Mouse (Mus musculus) embryonic facial prominence, embryonic 14.5 days (tissue): ENCODE measurements at regions not wholly inside any gene's neighbourhood (a gene's known extent, or its start where the extent isn't known, plus 50 kb on each side); places are given as distances from the start of the nearest gene placed in this dataset.
"Not testable (repeated sequence)": the region's sequence is repeated elsewhere in the genome, so short reads cannot be mapped to it uniquely, and the experiment has no call there.

Experiments
- ATAC-seq: fragments of 200-750 bp; cut with Nextera tagmentation; 2 replicates; pipeline ENCODE4 v1.8.0; 2017; ENCODE audit warnings: low read depth, moderate number of reproducible peaks, moderate TSS enrichment
- DNase-seq: peaks from one replicate; pipeline ENCODE4 v3.0.0-alpha.2; 2015; ENCODE audit warnings: low spot score
- H3K27ac ChIP-seq: fragments of 300-500 bp; sonication (generic); replicated peaks from 2 replicates; pipeline ENCODE4 v1.5.1; 2014; ENCODE audit warnings: low read depth, mild to moderate bottlenecking, low read length, moderate library complexity
- H3K27me3 ChIP-seq: fragments of 300-500 bp; sonication (generic); replicated peaks from 2 replicates; pipeline ENCODE4 v1.6.1; 2014; ENCODE audit warnings: low read length; ENCODE audit not compliant: control insufficient read depth, insufficient read depth
- H3K36me3 ChIP-seq: fragments of 300-500 bp; sonication (generic); 2 replicates; pipeline ENCODE4 v1.6.1; 2014; ENCODE audit warnings: low read length, mixed read lengths; ENCODE audit not compliant: control insufficient read depth, insufficient read depth
- H3K4me1 ChIP-seq: fragments of 300-500 bp; sonication (generic); 2 replicates; pipeline ENCODE4 v1.6.1; 2014; ENCODE audit warnings: antibody characterized with exemption, low read length; ENCODE audit not compliant: control insufficient read depth, insufficient read depth
- H3K4me2 ChIP-seq: fragments of 300-500 bp; sonication (generic); 2 replicates; pipeline ENCODE4 v1.6.1; 2014; ENCODE audit warnings: low read depth, mild to moderate bottlenecking, low read length, moderate library complexity, mixed read lengths
- H3K4me3 ChIP-seq: fragments of 300-500 bp; sonication (generic); 2 replicates; pipeline ENCODE4 v1.5.1; 2014; ENCODE audit warnings: low read depth, mild to moderate bottlenecking, low read length
- H3K9ac ChIP-seq: fragments of 300-500 bp; sonication (generic); 2 replicates; pipeline ENCODE4 v1.6.1; 2014; ENCODE audit warnings: low read depth, mild to moderate bottlenecking, low read length, moderate library complexity, mixed read lengths
- H3K9me3 ChIP-seq: fragments of 300-500 bp; sonication (generic); 2 replicates; pipeline ENCODE4 v1.6.1; 2016; ENCODE audit warnings: low read length; ENCODE audit not compliant: control insufficient read depth
- WGBS: fragments of 180-500 bp; shearing (Covaris S2); extraction: QIAGEN DNeasy Blood & Tissue Kit; methylation state at CpG from one replicate; pipeline ENCODE4 v1.1.7; 2014; 5-methylcytosine and 5-hydroxymethylcytosine counted together

GRCm38 (mm10) chr4:145409796-145410475 is 95.0 kb upstream of the Tnfrsf8 start:
- Histone ChIP-seq H3K9ac (no peak overlapping the region), H3K27ac (no peak overlapping the region), H3K27me3 (no peaks in the 10 kb centered on the region), H3K36me3 (no peaks in the 10 kb centered on the region), H3K4me3 (no peak overlapping the region), H3K4me2 (no peak overlapping the region), H3K4me1 (no peaks in the 10 kb centered on the region), H3K9me3 (0 out of 2 replicates have a peak, but pooled peaks cover 12% of the 10 kb centered on the region)
- 81% methylated on average over 5 of the region's 5 CpGs for whole genome bisulfite sequencing
- ATAC-seq (no peak), DNase-seq (no peak)

DNA sequence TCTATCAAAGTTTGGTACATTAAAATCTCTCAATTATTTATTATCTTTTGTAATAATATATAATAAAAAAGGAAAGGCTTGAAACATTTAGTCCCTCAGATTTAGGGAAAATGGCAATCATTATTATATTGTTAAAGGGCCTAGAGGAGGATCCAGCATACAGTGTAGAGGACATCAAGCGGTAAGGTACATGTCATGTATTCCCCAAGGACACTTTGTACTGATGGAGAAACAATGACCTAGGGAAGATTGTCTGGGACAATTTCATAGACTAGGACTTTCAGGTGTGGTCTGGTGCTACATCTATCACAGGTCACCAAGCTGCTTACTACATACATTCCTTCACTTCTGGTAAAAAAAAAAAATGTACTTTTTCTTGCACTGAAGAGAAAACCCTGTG is 91.1 kb upstream of the Tnfrsf8 start:
- H3K4me3 ChIP-seq, ATAC-seq, H3K27ac ChIP-seq, H3K9ac ChIP-seq, H3K36me3 ChIP-seq, H3K4me2 ChIP-seq, H3K4me1 ChIP-seq, H3K9me3 ChIP-seq, H3K27me3 ChIP-seq, DNase-seq: not testable (repeated sequence)
- 48% methylated on average over 1 of the region's 1 CpGs for WGBS

DNA sequence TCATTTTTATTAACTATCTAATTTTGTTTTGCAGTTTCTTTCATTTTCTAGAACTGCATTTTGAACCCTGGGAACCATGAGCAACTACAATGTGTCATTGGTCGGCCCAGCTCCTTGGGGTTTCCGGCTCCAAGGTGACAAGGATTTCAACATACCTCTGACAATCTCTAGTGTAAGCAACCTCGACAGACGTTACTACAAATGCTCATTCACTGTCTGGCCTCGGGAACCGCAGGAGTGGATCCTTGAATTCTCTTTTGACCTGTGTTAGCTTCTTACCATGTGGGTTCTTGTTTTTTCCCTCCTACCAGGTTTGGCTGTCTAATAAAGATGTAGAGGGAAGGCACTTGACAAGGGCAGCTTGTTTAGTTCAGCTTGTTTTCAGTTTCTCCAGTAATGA is 89.3 kb upstream of the Tnfrsf8 start:
- H3K27me3 ChIP-seq, H3K4me3 ChIP-seq, ATAC-seq, H3K9me3 ChIP-seq, H3K4me2 ChIP-seq, DNase-seq, H3K36me3 ChIP-seq, H3K4me1 ChIP-seq, H3K27ac ChIP-seq, H3K9ac ChIP-seq: not testable (repeated sequence)
- 71% methylated on average over 6 of the region's 6 CpGs for WGBS

- ATAC-seq, H3K4me3 ChIP-seq, H3K27me3 ChIP-seq, H3K4me1 ChIP-seq, DNase-seq, H3K27ac ChIP-seq, H3K4me2 ChIP-seq, H3K9me3 ChIP-seq, H3K9ac ChIP-seq, H3K36me3 ChIP-seq: not testable (repeated sequence)
- WGBS = 83% methylated on average over 3 of the region's 4 CpGs
These were observed 63.9 kb upstream of the Tnfrsf8 start for GRCm38 (mm10) chr4:145378876-145379275.

DNA sequence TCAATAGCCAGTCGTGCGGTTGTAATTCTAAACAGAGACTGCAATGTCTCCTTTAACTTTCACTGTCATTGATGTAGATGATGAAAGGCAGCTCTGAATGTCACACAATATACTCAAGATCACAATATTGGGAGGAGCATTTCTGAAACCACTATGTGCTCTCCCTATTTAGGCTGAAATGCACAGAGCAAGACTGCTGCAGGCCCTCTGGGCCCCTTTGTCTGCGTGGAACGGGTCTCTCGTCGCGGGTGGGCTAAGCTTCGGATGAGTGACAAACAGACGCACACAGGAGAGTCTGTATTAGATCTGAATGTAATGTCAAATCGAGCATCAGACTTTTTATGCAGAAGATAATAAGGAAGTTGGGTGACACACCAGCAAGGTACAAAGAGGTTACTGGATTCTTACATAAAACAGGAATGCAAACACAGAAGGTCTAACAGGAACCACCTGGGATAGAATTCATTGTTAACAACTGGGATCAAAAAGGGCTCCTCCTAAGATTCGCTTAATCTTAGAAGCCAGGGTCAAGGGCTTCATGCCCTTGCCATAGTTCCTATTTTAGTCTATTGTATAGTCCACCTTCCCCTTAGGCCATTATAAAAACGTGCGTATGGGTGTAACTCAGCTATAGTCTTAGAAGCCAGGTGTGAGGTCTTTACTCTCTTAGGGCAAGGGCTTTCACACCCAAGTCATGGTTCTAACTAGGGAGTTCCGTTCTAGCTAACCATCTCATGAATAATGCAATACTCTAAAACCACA is 62.5 kb upstream of the Tnfrsf8 start:
- not testable (repeated sequence) for H3K4me3 ChIP-seq, H3K9me3 ChIP-seq, DNase-seq, H3K27me3 ChIP-seq, H3K27ac ChIP-seq, H3K9ac ChIP-seq, H3K36me3 ChIP-seq, H3K4me1 ChIP-seq, ATAC-seq, H3K4me2 ChIP-seq
- 86% methylated on average over 13 of the region's 14 CpGs for WGBS

GRCm38 (mm10) chr4:145369753-145370152 is 54.8 kb upstream of the Tnfrsf8 start:
- WGBS = 70% methylated on average over 1 of the region's 1 CpGs
- H3K4me2 ChIP-seq = no peak overlapping the region

DNA sequence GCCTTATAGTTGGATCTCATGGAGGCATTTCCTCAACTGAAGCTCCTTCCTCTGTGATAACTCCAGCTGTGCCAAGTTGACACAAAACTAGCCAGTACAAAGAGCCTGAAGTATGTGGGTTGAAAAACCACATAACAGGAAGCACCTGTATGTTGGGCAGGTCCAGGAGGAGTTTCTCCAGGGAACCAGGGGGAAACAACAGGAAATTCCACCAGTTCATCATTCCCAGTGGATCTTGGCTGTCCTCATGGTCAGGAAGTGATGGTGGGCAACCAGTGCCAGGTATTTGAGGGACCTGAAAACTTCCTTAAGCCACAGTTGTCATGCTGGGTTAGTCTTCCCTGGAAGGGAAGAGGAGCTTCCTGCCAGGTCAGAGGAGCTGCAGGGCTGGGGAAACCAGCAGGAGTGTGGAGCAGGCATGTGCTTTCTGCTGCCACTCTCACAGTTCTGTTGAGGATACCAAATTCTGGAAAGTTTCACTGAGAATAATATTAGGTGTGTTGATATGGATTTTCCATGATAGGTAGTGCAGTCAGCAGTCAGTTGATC is 52.4 kb upstream of the Tnfrsf8 start:
- no peak overlapping the region for H3K4me3 ChIP-seq
- H3K4me2 ChIP-seq = no peak overlapping the region
- no peaks in the 10 kb centered on the region for H3K4me1 ChIP-seq
- no peaks in the 10 kb centered on the region for H3K27me3 ChIP-seq
- no peaks in the 10 kb centered on the region for H3K36me3 ChIP-seq
- DNase-seq (no peak), ATAC-seq (no peak)
- H3K9me3 ChIP-seq = no peaks in the 10 kb centered on the region
- no peak overlapping the region for H3K27ac ChIP-seq
- H3K9ac ChIP-seq = no peak overlapping the region

More at GRCm38 (mm10) chr4:145369753-145370152, 54.8 kb upstream of the Tnfrsf8 start:
- H3K9me3 ChIP-seq = 0 out of 2 replicates have a peak, but pooled peaks cover 3% of the 10 kb centered on the region
- H3K36me3 ChIP-seq = no peaks in the 10 kb centered on the region
- DNase-seq (no peak), ATAC-seq (no peak)
- no peak overlapping the region for H3K27ac ChIP-seq
- H3K27me3 ChIP-seq = no peaks in the 10 kb centered on the region
- no peaks in the 10 kb centered on the region for H3K4me1 ChIP-seq
- no peak overlapping the region for H3K9ac ChIP-seq
- no peak overlapping the region for H3K4me3 ChIP-seq

DNA sequence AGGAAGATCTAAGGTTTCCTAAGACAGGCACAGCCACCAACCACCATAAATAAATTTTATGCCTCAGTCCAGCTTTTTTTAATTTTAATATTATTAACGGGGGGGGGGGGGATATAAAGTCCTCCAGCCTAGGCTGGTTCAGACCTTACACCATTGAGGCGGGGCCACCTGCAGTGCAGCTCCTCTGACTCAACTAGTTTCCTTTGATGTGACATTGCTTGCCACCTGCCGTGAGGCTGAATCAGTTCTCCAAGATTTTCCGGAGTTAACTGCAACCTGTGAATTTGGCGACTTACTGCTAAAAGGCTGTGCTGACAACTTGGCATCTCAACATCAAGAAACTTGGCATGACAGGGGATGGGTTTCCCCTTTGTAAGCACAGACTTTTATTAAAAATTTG is 51.3 kb upstream of the Tnfrsf8 start:
- no peak for DNase-seq
- Histone ChIP-seq H3K4me1 (no peaks in the 10 kb centered on the region), H3K27me3 (no peaks in the 10 kb centered on the region), H3K27ac (no peak overlapping the region), H3K9me3 (no peaks in the 10 kb centered on the region), H3K36me3 (no peaks in the 10 kb centered on the region), H3K9ac (no peak overlapping the region), H3K4me3 (no peak overlapping the region), H3K4me2 (no peak overlapping the region)
- no peak for ATAC-seq
- 27% methylated on average over 5 of the region's 5 CpGs for WGBS
